Mouse (Mus musculus) hematopoietic stem cell, adult 5-6 weeks (primary cell): Measurements from ENCODE around the gene Sh2d7. TPM values are rescaled to one million over a fixed set of nuclear protein-coding genes. Genes with fewer than 3 reads are reported as not detected.
"Not testable (repeated sequence)": the region's sequence is repeated elsewhere in the genome, so short reads cannot be mapped to it uniquely, and the experiment has no call there.

Experiments
- ATAC-seq, 2 experiments: fragments of 125-278 bp in 1 of 2; replicated peaks in 1 of 2; 2 replicates each; pipeline ENCODE4 v1.8.0; 2016 to 2017; ENCODE audit warnings: inconsistent platforms in 2 of 2, mild to moderate bottlenecking in 2 of 2, moderate number of reproducible peaks in 2 of 2, low read depth in 1 of 2, moderate TSS enrichment in 1 of 2; ENCODE audit not compliant: low FRiP score in 2 of 2, poor library complexity in 2 of 2, severe bottlenecking in 2 of 2, insufficient read depth in 1 of 2, low TSS enrichment in 1 of 2
- total RNA-seq: library from RNA; stranded (forward); fragments of 172-1452, 232-1000 nt; gene quantifications from 2 replicates; pipeline ENCODE4 v1.2.3, GENCODE M21; 2017

Sh2d7 gene
- total RNA-seq, 1 experiment from 2014 or later, result not detected

- no peak for ATAC-seq
Observed at GRCm38 (mm10) chr9:54585839-54586198, 47.0 kb downstream of the Sh2d7 start.

DNA sequence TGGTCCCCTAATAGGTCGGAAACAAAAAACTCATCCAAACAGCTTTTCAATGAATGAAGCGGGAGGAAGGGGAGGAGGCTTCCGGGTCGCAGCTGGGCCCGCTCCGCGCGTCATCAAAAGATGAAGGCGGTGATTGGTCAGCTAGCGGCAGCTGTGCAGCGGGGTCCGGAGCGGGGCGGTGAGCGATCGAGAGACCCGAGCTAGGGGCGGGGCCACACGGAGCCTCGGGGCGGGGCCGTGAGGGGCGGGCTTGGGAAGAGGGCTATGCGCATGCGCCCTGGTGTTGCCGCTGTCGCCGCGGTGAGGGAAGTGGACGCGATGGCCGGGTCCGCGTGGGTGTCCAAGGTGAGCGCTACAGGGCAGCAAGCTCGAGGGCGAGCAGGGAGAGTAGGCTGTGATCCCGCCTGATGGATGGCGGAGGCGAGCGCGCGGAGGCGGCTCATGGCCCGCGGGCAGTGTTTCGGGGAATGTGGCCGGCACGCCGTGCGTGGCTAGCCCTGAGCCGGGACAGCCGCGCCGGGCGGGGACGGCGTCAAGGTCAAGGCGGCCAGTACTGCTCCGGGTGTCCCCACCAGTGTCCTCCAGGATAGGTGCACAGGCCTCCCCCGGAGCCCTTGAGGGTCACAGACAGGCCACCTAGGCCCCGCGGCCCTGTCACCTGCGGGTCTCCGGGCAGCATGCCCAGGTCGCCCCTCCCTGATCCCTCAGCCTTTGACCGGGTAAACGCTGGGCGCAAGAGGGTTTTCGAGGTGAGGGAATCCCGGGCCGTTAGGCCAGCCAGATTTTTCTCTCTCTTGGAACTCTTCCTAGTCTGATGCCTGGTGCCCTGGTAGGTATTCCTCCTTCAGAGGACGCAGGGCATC lies 47.6 kb downstream of the Sh2d7 start, which contains the start of gene Idh3a:
Idh3a (plus strand) TSS at position 136 of the 863 bp plus-strand sequence.
- ATAC-seq, result peak; percentile 100

DNA sequence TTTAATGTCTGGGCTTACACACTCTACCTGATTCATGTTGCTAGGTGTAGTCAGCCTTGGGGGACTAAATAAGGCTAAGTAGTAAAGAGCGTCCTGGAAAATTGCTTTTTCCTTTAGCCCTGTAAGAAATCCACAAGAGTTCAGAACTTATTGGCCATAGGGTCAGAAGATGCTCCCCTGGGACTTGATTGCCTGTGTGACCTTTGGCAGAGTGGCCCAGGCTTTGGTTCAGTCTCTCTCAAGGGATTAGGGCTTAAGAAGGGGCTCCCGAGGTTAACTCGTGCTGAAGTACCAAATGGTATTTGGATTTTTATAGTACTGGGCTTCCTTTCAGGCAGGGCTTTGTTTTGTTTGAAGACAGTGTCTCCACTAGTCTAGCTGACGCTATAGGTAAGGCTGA lies 49.1 kb downstream of the Sh2d7 start:
- no peak for ATAC-seq

GRCm38 (mm10) chr9:54593652-54594051 lies 54.9 kb downstream of the Sh2d7 start:
- ATAC-seq, result not testable (repeated sequence)

Other genes with a start within 250 kb of the Sh2d7 start
- 9.1 and 17.0 TPM in 2 replicates for gene Dmxl2, start 37.4 kb upstream of the Sh2d7 start, total RNA-seq
- gene Cib2, start 21.2 kb downstream of the Sh2d7 start, total RNA-seq, result 0.50 TPM in 1 of 2 replicates, not detected in the other
- 51.1 and 77.3 TPM in 2 replicates for gene Idh3a, start 47.4 kb downstream of the Sh2d7 start, total RNA-seq
- not detected in 2 replicates for gene Acsbg1, start 122.9 kb downstream of the Sh2d7 start, total RNA-seq
- gene Dnaja4, start 159.9 kb downstream of the Sh2d7 start, total RNA-seq, result 4.5 and 7.7 TPM in 2 replicates
- 68.3 and 98.6 TPM in 2 replicates for gene Wdr61, start 195.5 kb downstream of the Sh2d7 start, total RNA-seq
- not detected in 2 replicates for gene Crabp1, start 225.8 kb downstream of the Sh2d7 start, total RNA-seq